Comparison of ENCODE assay signal across 21 mouse cellular contexts in the genomic region with DNA sequence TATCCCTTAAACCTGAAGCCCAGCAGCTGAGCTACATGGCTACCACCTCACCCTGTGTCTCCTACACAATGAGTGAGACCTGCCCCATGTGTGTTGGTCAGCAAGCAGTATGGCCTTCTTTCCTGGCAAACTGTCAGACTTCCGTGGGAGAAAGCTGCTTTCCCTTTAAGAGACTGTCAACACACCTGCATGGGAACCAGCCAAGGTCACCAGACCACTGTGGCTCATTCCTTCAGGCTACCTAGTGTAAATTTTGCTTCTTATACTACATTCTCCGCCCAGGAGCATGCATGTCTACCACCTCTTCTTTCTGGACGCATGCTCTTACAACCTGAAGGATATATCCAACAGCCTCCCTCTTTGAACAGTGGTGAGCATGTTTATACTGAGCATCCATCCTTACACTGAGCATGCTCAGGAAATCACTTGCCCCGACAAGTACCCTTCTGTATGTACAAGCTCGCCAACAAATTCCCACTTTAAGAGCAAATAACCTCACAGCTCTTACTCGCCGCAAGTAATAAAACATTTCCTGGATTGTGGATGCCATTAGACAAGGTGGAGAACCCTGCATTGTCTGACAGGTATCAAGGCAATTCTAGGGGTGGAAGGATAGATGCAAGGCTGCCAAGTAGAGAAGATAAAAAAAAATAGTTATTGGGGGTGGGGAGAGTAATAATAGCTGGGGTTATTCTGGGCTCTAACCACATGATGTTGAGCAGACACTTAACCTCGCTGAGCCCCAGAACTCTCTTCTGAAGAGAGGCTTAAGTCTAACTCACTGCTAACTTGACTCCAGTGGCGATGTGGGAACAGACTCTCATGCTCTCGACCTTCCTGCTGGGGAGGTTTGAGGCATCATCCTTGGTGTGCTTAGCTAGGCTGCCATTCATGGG. TPM values are rescaled to one million over a fixed set of nuclear protein-coding genes. Genes with fewer than 3 reads are reported as not detected.
DNase-seq lines count a peak whose midpoint lies in the region; ATAC-seq and TF ChIP-seq lines count a peak whose summit lies in the region.
"Had no signal": no experiment of that assay in that cellular context is flagged by ENCODE, and none has a peak within 500 bp of the region (broad histone marks: within the 10 kb centered on the region; RNA-seq: fewer than 3 reads in every experiment).

No protein-coding gene starts in this region.

- 59% methylated on average over 10 of the region's 10 CpGs for WGBS in heart, embryonic 14.5 days
- WGBS in heart, embryonic 16.5 days = 59% methylated on average over 10 of the region's 10 CpGs

- TF ChIP-seq RAD21 in CH12.LX (IDR thresholded peaks at IDR 0.05; ENCODE audit: low read depth, low read length) = no peak

- in situ Hi-C loops in CH12.LX (cut with MboI; ENCODE audit: low pct_ligation_motif_present, low pct_unique_long_range_greater_than_20kb, low sequenced_read_pairs) = no loop called here

- DNase-seq in heart, postnatal 10 days = no peak
- no peak for DNase-seq in CH12.LX (ENCODE audit: extremely low read depth)
- DNase-seq in thymus, postnatal 36 days = no peak
- DNase-seq in cerebellum, adult 9-11 months = no peak
- DNase-seq: adrenal gland, adult 8-10 months; cerebellum, adult 8-10 months; gastrocnemius, adult 2 months; kidney, adult 18-20 months; kidney, postnatal 14 days; right cerebral cortex, postnatal 25 days; thymus, adult 2 months had no signal

- intact Hi-C loops in heart, postnatal 10 days (cut with DNase I) = no loop called here

- no peaks in the 10 kb centered on the region for H3K27me3 ChIP-seq in heart, embryonic 14.5 days (ENCODE audit: control insufficient read depth, insufficient read depth, low read length)
- no peaks in the 10 kb centered on the region for H3K27me3 ChIP-seq in CH12.LX (replicated peaks)
- H3K27me3 ChIP-seq in heart, embryonic 16.5 days (ENCODE audit: control insufficient read depth, insufficient read depth, low read length) = no peaks in the 10 kb centered on the region
- H3K27me3 ChIP-seq in myocyte (ENCODE audit: control insufficient read depth, insufficient read depth, insufficient read length) = no peaks in the 10 kb centered on the region
- H3K27me3 ChIP-seq: forebrain, embryonic 12.5 days; limb, embryonic 15.5 days; midbrain, embryonic 15.5 days; neural tube, embryonic 15.5 days; Patski had no signal

- H3K9ac ChIP-seq in heart, embryonic 14.5 days (ENCODE audit: low read length) = no peak overlapping the region
- H3K9ac ChIP-seq in CH12.LX (ENCODE audit: insufficient read depth, low read depth) = no peak overlapping the region
- no peak overlapping the region for H3K9ac ChIP-seq in heart, embryonic 16.5 days (ENCODE audit: low read length)
- H3K9ac ChIP-seq: forebrain, embryonic 12.5 days; hindbrain, embryonic 13.5 days; limb, embryonic 15.5 days; midbrain, embryonic 15.5 days; neural tube, embryonic 15.5 days had no signal

- ATAC-seq in heart, embryonic 14.5 days (ENCODE audit: insufficient number of reproducible peaks, insufficient read depth, low FRiP score, low read depth) = no peak
- ATAC-seq in heart, embryonic 16.5 days (replicated peaks; ENCODE audit: extremely low read depth, insufficient read depth, low FRiP score) = peak; percentile 64
- ATAC-seq: midbrain, embryonic 15.5 days; Patski had no signal

- no peaks in the 10 kb centered on the region for H3K79me2 ChIP-seq in CH12.LX (replicated peaks; ENCODE audit: control insufficient read depth, extremely low read depth, insufficient read depth, poor library complexity, severe bottlenecking)
- H3K79me2 ChIP-seq in myocyte (ENCODE audit: control insufficient read depth, insufficient read depth) = no peaks in the 10 kb centered on the region

- H3K4me2 ChIP-seq in heart, embryonic 14.5 days (ENCODE audit: low read length) = no peak overlapping the region; the same call in 1 of the 2 replicates
- H3K4me2 ChIP-seq in CH12.LX (ENCODE audit: insufficient read depth, low read depth, poor library complexity, severe bottlenecking) = no peak overlapping the region
- H3K4me2 ChIP-seq in heart, embryonic 16.5 days (ENCODE audit: low read depth, low read length) = 0 out of 2 replicates have a peak overlapping the region, but pooled peaks have one; percentile 11
- peak overlapping the region; percentile 24 for H3K4me2 ChIP-seq in myocyte (ENCODE audit: low read depth)
- H3K4me2 ChIP-seq: forebrain, embryonic 12.5 days; hindbrain, embryonic 13.5 days; limb, embryonic 15.5 days; midbrain, embryonic 15.5 days; neural tube, embryonic 15.5 days had no signal

- no peak for TF ChIP-seq CTCF in CH12.LX (conservative IDR thresholded peaks at IDR 0.05 in 1 of 2, IDR thresholded peaks at IDR 0.05 in 1 of 2; ENCODE audit: low read depth in 2 of 2, low read length in 2 of 2)

- TF ChIP-seq POLR2A in CH12.LX (IDR thresholded peaks at IDR 0.05; ENCODE audit: low read depth, low read length) = no peak
- no peak for TF ChIP-seq POLR2A in myocyte (IDR thresholded peaks at IDR 0.05; ENCODE audit: insufficient read length, low read depth)

- peaks cover 35 to 39% of the 10 kb centered on the region in 2 experiments for H3K4me1 ChIP-seq in heart, embryonic 14.5 days (ENCODE audit: control insufficient read depth in 2 of 2, insufficient read depth in 2 of 2, low read length in 2 of 2)
- H3K4me1 ChIP-seq in CH12.LX (ENCODE audit: control insufficient read depth in 1 of 2, insufficient read depth in 2 of 2) = peaks cover 0 to 21% of the 10 kb centered on the region in 2 experiments; a peak in 2 of 4 replicates
- peaks cover 28% of the 10 kb centered on the region for H3K4me1 ChIP-seq in heart, embryonic 16.5 days (ENCODE audit: control insufficient read depth, insufficient read depth, low read length)
- H3K4me1 ChIP-seq: midbrain, embryonic 15.5 days; neural tube, embryonic 15.5 days had no signal

- no peak overlapping the region for H3K4me3 ChIP-seq in heart, embryonic 14.5 days (ENCODE audit: control insufficient read depth in 1 of 2, insufficient read depth in 1 of 2, low read depth in 1 of 2, low read length in 2 of 2)
- H3K4me3 ChIP-seq in CH12.LX (replicated peaks in 1 of 3; ENCODE audit: low read depth in 2 of 3, low read length in 2 of 3, poor library complexity in 1 of 3) = no peak overlapping the region
- H3K4me3 ChIP-seq in heart, embryonic 16.5 days (ENCODE audit: low read length) = no peak overlapping the region
- H3K4me3 ChIP-seq in myocyte = no peak overlapping the region
- H3K4me3 ChIP-seq: forebrain, embryonic 12.5 days; gastrocnemius, adult 2 months; hindbrain, embryonic 13.5 days; limb, embryonic 15.5 days; megakaryocyte, embryonic 14.5 days; midbrain, embryonic 15.5 days; neural tube, embryonic 15.5 days had no signal

- TF ChIP-seq EP300 in CH12.LX (IDR thresholded peaks at IDR 0.05; ENCODE audit: low read length) = no peak

- no peak overlapping the region for H3ac ChIP-seq in myocyte (ENCODE audit: control insufficient read depth, insufficient read length)

- peak overlapping the region; percentile 45 to 66 for H3K27ac ChIP-seq in heart, embryonic 14.5 days (replicated peaks in 1 of 2; ENCODE audit: control insufficient read depth in 1 of 2, insufficient read depth in 1 of 2, low read depth in 2 of 2, low read length in 2 of 2)
- no peak overlapping the region for H3K27ac ChIP-seq in CH12.LX (ENCODE audit: insufficient read depth, low read depth)
- H3K27ac ChIP-seq in heart, embryonic 16.5 days (ENCODE audit: low read length) = peak overlapping the region; percentile 58
- H3K27ac ChIP-seq: forebrain, embryonic 12.5 days; gastrocnemius, adult 2 months; hindbrain, embryonic 13.5 days; limb, embryonic 15.5 days; midbrain, embryonic 15.5 days; neural tube, embryonic 15.5 days had no signal

- dilution Hi-C loops in CH12.LX (cut with MboI; ENCODE audit: extremely low pct_ligation_motif_present, extremely low pct_unique_long_range_greater_than_20kb, low sequenced_read_pairs) = no loop called here

- no peaks in the 10 kb centered on the region for H3K36me3 ChIP-seq in heart, embryonic 14.5 days (ENCODE audit: control insufficient read depth, insufficient read depth, low read length)
- H3K36me3 ChIP-seq in CH12.LX (replicated peaks in 1 of 2; ENCODE audit: control insufficient read depth in 1 of 2, insufficient read depth in 1 of 2, low read length in 1 of 2) (no peaks in the 10 kb centered on the region), myocyte (ENCODE audit: control insufficient read depth, insufficient read depth) (no peaks in the 10 kb centered on the region)
- no peaks in the 10 kb centered on the region for H3K36me3 ChIP-seq in heart, embryonic 16.5 days (ENCODE audit: control insufficient read depth, insufficient read depth)
- H3K36me3 ChIP-seq: forebrain, embryonic 12.5 days; hindbrain, embryonic 13.5 days; limb, embryonic 15.5 days; midbrain, embryonic 15.5 days; neural tube, embryonic 15.5 days had no signal

- H3K9me3 ChIP-seq in heart, embryonic 14.5 days (ENCODE audit: control insufficient read depth, low read length) = no peaks in the 10 kb centered on the region
- no peaks in the 10 kb centered on the region for H3K9me3 ChIP-seq in CH12.LX (replicated peaks; ENCODE audit: low read length)
- no peaks in the 10 kb centered on the region for H3K9me3 ChIP-seq in heart, embryonic 16.5 days (replicated peaks; ENCODE audit: control insufficient read depth, low read length)
- H3K9me3 ChIP-seq: forebrain, embryonic 12.5 days; hindbrain, embryonic 13.5 days; limb, embryonic 15.5 days; megakaryocyte, embryonic 14.5 days; midbrain, embryonic 15.5 days; neural tube, embryonic 15.5 days had no signal

TF ChIP-seq in CH12.LX, 34 proteins besides CTCF, POLR2A, EP300 and RAD21:
- TF ChIP-seq NELFE (IDR thresholded peaks at IDR 0.05; ENCODE audit: low read depth, low read length) = no peak
- TF ChIP-seq MYC (IDR thresholded peaks at IDR 0.05; ENCODE audit: low read depth, low read length) = no peak
- no peak for TF ChIP-seq HCFC1 (IDR thresholded peaks at IDR 0.05; ENCODE audit: low read depth, low read length)
- TF ChIP-seq NRF1 (IDR thresholded peaks at IDR 0.05; ENCODE audit: low read depth, low read length) = 0 out of 2 replicates have a peak, but pooled peaks have one; percentile 23

TF ChIP-seq in myocyte, 11 proteins besides CTCF, POLR2A, EP300 and RAD21:
- TF ChIP-seq TCF12 (IDR thresholded peaks at IDR 0.05; ENCODE audit: insufficient read depth, poor library complexity, severe bottlenecking) = no peak

RNA-seq across cellular contexts. Expression of gene Thsd4, which starts 7.8 kb away (rescaled TPM):
- polyA plus RNA-seq in heart, embryonic 14.5 days (2014; fragmentation: Nextera tagmentation; extraction: Ambion mirVana) = 9.4 and 9.5 TPM in 2 replicates
- total RNA-seq in heart, postnatal 10 days (2021) = 10 to 100 TPM; 17.0 to 17.5 TPM
- total RNA-seq in CH12.LX (2012; rRNA removed) (0.13 TPM in 1 of 2 replicates, not detected in the other), CH12.LX (2014; rRNA removed) (not detected in 2 replicates)
- polyA plus RNA-seq in CH12.LX (2012; ENCODE audit: insufficient read length, low read depth) (not detected in 2 replicates), myocyte (2012; fragmentation: generic; extraction: Trizol) (1.7 TPM)
- polyA plus RNA-seq in heart, embryonic 16.5 days (2015; fragmentation: Nextera tagmentation; extraction: Ambion mirVana) = 7.9 and 8.2 TPM in 2 replicates

Comparison
In these comparisons a context has a peak if more than half of its experiments do, and no peak if none do; other contexts are left out.
1. H3K4me2 ChIP-seq: peak in heart, embryonic 16.5 days (single experiment) and myocyte (single experiment); none in heart, embryonic 14.5 days (single experiment) and CH12.LX (single experiment).